Mouse (Mus musculus) G1E (cell line): ENCODE data around the gene Spata2.

Experiments
- CTCF ChIP-seq: IDR thresholded peaks from 2 replicates; pipeline ENCODE4 v1.5.1; 2012; ENCODE audit warnings: low read depth, low read length, inconsistent platforms, mixed read lengths
- GATA1 ChIP-seq: IDR thresholded peaks from 2 replicates; pipeline ENCODE4 v1.6.1; 2012; ENCODE audit warnings: borderline replicate concordance, low read length, inconsistent platforms, mixed read lengths
- GATA2 ChIP-seq: IDR thresholded peaks from 2 replicates; pipeline ENCODE4 v1.6.1; 2012; ENCODE audit warnings: low read depth, low read length, inconsistent platforms, borderline replicate concordance
- POLR2AphosphoS5 ChIP-seq: IDR thresholded peaks from 2 replicates; pipeline ENCODE4 v1.6.1; 2012; ENCODE audit warnings: low read depth, low read length, inconsistent platforms; ENCODE audit not compliant: insufficient replicate concordance
- TAL1 ChIP-seq: conservative IDR thresholded peaks from 2 replicates; pipeline ENCODE4 v1.6.1; 2012; ENCODE audit warnings: low read depth, low read length, inconsistent platforms, mixed read lengths

- TF ChIP-seq CTCF (no peak), TAL1 (no peak), POLR2AphosphoS5 (no peak), GATA1 (no peak), GATA2 (no peak)
These were observed 16.4 kb downstream of the Spata2 start for GRCm38 (mm10) chr2:167476200-167476688.
